Mouse (Mus musculus) E14TG2a.4 (cell line): ENCODE measurements around the gene Abcc8.

ENCODE experiments used
- CTCF ChIP-seq: conservative IDR thresholded peaks from 2 replicates; pipeline ENCODE4 v1.5.1; 2014; ENCODE audit warnings: low read length
- POU5F1 ChIP-seq: IDR thresholded peaks from 2 replicates; pipeline ENCODE4 v1.6.1; 2014; ENCODE audit warnings: low read length, borderline replicate concordance

DNA sequence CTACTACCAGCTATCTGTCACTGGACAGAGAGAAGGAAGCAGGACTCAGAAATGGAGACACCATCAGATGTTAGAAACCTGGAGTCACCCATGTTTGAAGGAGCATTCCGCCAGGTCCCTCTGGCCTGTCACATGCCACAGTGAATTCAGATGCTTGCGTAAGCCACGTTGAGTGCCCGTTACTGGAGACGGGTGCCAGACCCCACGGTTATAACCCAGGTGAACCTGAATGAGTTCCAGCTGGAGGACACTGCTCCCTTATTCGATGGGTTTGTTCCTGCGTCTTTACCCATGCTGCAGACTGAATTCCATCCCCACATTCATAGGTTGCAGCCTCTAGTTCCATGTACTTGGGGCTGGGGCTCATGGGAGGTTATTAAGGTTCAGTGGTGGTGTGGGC lies 76.1 kb downstream of the Abcc8 start:
- TF ChIP-seq CTCF (no peak), POU5F1 (no peak)
